Mouse (Mus musculus) MEL (cell line): ENCODE data around the gene Tmem87b.

Source experiments
- BHLHE40 ChIP-seq: IDR thresholded peaks from 2 replicates; pipeline ENCODE4 v1.6.1; 2012; ENCODE audit warnings: low read depth, mild to moderate bottlenecking, inconsistent platforms, low read length, improper control_type of control experiment, borderline replicate concordance
- CHD2 ChIP-seq: IDR thresholded peaks from 2 replicates; pipeline ENCODE4 v1.6.1; 2011; ENCODE audit warnings: low read length, improper control_type of control experiment
- CTCF ChIP-seq, 3 experiments: IDR thresholded peaks in 2 of 3; conservative IDR thresholded peaks in 1 of 3; 2 replicates each; pipeline ENCODE4 v1.5.1; 2011 to 2012; ENCODE audit warnings: low read length in 3 of 3, low read depth in 2 of 3, mild to moderate bottlenecking in 2 of 3, improper control_type of control experiment in 1 of 3, inconsistent platforms in 1 of 3, mixed read lengths in 1 of 3, moderate library complexity in 1 of 3; ENCODE audit not compliant: control insufficient read depth in 1 of 3, insufficient read depth in 1 of 3, poor library complexity in 1 of 3, severe bottlenecking in 1 of 3
- EP300 ChIP-seq, 2 experiments: IDR thresholded peaks; 2 replicates each; pipeline ENCODE4 v1.6.1; 2011; ENCODE audit warnings: improper control_type of control experiment in 2 of 2, low read length in 2 of 2, low read depth in 1 of 2, mild to moderate bottlenecking in 1 of 2
- GABPA ChIP-seq: IDR thresholded peaks from 2 replicates; pipeline ENCODE4 v1.6.1; 2012; ENCODE audit warnings: low read depth, mild to moderate bottlenecking, inconsistent platforms, low read length, improper control_type of control experiment, moderate library complexity
- GATA1 ChIP-seq: IDR thresholded peaks from 2 replicates; pipeline ENCODE4 v1.6.1; 2011; ENCODE audit warnings: low read depth, low read length, improper control_type of control experiment
- HCFC1 ChIP-seq: IDR thresholded peaks from 2 replicates; pipeline ENCODE4 v1.6.1; 2012; ENCODE audit warnings: low read depth, mild to moderate bottlenecking, inconsistent platforms, low read length, improper control_type of control experiment, moderate library complexity
- POLR2A ChIP-seq, 2 experiments: IDR thresholded peaks; 2 replicates each; pipeline ENCODE4 v1.6.1; 2011 to 2012; ENCODE audit warnings: low read length in 2 of 2, mild to moderate bottlenecking in 2 of 2, control low read depth in 1 of 2, improper control_type of control experiment in 1 of 2, low read depth in 1 of 2, moderate library complexity in 1 of 2; ENCODE audit not compliant: control insufficient read depth in 1 of 2, insufficient read depth in 1 of 2, poor library complexity in 1 of 2
- RAD21 ChIP-seq: IDR thresholded peaks from 2 replicates; pipeline ENCODE4 v1.6.1; 2011; ENCODE audit warnings: mild to moderate bottlenecking, low read depth, low read length, improper control_type of control experiment
- SIN3A ChIP-seq: IDR thresholded peaks from 2 replicates; pipeline ENCODE4 v1.6.1; 2012; ENCODE audit warnings: low read length, improper control_type of control experiment, inconsistent platforms
- TAL1 ChIP-seq: IDR thresholded peaks from 2 replicates; pipeline ENCODE4 v1.6.1; 2012; ENCODE audit warnings: mild to moderate bottlenecking, inconsistent platforms, low read length, moderate library complexity, mixed read lengths
- TBP ChIP-seq: IDR thresholded peaks from 2 replicates; pipeline ENCODE4 v1.8.0; 2011; ENCODE audit warnings: low read depth, low read length, improper control_type of control experiment
- USF1 ChIP-seq: IDR thresholded peaks from 2 replicates; pipeline ENCODE4 v1.6.1; 2014; ENCODE audit warnings: low read depth, mild to moderate bottlenecking, inconsistent platforms, low read length, improper control_type of control experiment, moderate library complexity
- USF2 ChIP-seq, 2 experiments: IDR thresholded peaks; 2 replicates each; pipeline ENCODE4 v1.6.1; 2011 to 2012; ENCODE audit warnings: improper control_type of control experiment in 2 of 2, low read length in 2 of 2, borderline replicate concordance in 1 of 2, inconsistent platforms in 1 of 2, low read depth in 1 of 2, mild to moderate bottlenecking in 1 of 2; ENCODE audit not compliant: insufficient read depth in 1 of 2

DNA sequence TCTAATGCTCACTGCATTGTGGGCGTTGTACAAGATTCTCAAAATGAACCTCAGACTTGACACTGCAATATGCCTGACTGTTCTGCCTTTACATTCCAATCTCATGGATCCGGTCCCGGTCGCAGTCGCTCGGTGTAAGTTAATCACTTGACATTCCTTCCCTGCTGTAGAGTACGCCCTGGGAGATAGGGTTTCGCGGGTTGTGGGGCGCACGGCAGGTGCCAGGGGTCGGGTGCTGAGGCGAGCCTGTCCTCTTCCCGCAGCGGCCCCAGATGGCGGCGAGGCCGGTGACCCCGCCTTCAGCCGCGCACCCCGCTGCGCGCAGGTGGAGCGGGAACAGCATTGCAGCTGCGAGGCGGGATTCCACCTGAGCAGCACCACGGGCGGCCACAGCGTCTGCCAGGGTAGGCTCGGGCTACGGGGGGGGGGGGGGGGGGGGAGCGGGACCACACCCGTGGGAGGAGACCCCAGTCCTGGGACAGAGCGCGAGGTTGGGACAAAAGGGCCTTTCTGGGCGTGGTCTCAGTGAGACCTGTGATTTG lies 74.3 kb downstream of the Tmem87b start:
- TF ChIP-seq USF1 = no peak
- TF ChIP-seq USF2 (IDR thresholded peaks at IDR 0.05; ENCODE audit: borderline replicate concordance in 1 of 2, insufficient read depth in 1 of 2, low read depth in 1 of 2, low read length in 2 of 2) = no peak
- no peak for TF ChIP-seq POLR2A (IDR thresholded peaks at IDR 0.05; ENCODE audit: control insufficient read depth in 1 of 2, insufficient read depth in 1 of 2, low read depth in 1 of 2, low read length in 2 of 2, poor library complexity in 1 of 2)
- no peak for TF ChIP-seq HCFC1
- no peak for TF ChIP-seq CTCF (IDR thresholded peaks at IDR 0.05 in 2 of 3, conservative IDR thresholded peaks at IDR 0.05 in 1 of 3; ENCODE audit: control insufficient read depth in 1 of 3, insufficient read depth in 1 of 3, low read depth in 2 of 3, low read length in 3 of 3, poor library complexity in 1 of 3, severe bottlenecking in 1 of 3)
- TF ChIP-seq TBP = no peak
- no peak for TF ChIP-seq TAL1
- no peak for TF ChIP-seq GATA1
- no peak for TF ChIP-seq EP300 (IDR thresholded peaks at IDR 0.05; ENCODE audit: low read depth in 1 of 2, low read length in 2 of 2)
- no peak for TF ChIP-seq CHD2
- no peak for TF ChIP-seq BHLHE40
- TF ChIP-seq RAD21 = no peak
- no peak for TF ChIP-seq SIN3A
- no peak for TF ChIP-seq GABPA
